Mouse (Mus musculus): ENCODE results near the gene Cd164. TPM values are rescaled to one million over a fixed set of nuclear protein-coding genes. Genes with fewer than 3 reads are reported as not detected.

Gene Cd164
- 154 and 165 TPM in 2 replicates for polyA plus RNA-seq (2015; fragmentation: Nextera tagmentation; extraction: Ambion mirVana)

DNA sequence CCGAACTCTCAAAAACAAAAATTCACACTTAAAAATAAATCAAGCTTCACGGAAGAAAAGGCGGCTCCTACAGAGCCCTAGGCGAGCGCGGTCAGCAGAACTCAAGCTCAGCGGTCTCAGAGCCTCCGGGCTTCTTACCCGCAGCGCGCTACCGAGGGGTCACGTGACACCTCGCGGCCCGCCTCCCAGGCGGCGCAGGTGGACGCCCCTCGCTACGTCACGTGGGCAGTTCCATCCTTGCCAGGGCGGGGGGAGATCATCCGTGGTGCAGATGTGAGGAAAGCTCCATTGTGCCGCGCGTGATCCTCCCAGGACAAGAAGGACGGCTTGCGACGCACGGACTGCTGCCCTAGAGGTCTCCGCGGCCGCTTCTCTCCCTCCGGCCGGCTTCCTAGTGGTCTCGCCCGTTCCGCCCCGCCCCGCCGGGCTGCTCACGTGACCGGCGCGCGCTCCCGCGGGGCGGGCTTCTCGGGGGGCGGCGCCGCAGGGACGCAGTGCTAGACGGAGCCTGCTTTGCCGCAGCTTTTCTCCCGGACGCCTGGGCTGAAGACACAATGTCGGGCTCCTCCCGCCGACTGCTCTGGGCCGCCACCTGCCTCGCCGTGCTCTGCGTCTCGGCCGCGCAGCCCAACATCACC, at the start of gene Cd164:
Gene Cd164, plus strand, starts transcription at position 434 of the 638 bp plus-strand sequence.
- H3K9me3 ChIP-seq = no peaks in the 10 kb centered on the region
- peak within 1 kb of the TSS; percentile 97 for H3K27ac ChIP-seq
- H3K27me3 ChIP-seq = no peaks in the 10 kb centered on the region
- peak within 1 kb of the TSS; percentile 72 for H3K4me3 ChIP-seq
- 0% methylated on average over 56 of the region's 69 CpGs for WGBS
- H3K4me1 ChIP-seq = peaks cover 18% of the 10 kb centered on the region
- peak within 1 kb of the TSS; percentile 84 for H3K4me2 ChIP-seq
- H3K9ac ChIP-seq = peak within 1 kb of the TSS; percentile 86
- peaks cover 7% of the 10 kb centered on the region; the same call in 1 of the 2 replicates for H3K36me3 ChIP-seq
- ATAC-seq (ENCODE audit: insufficient number of reproducible peaks, insufficient read depth, low FRiP score, low TSS enrichment, low read depth) = peak; percentile 92

DNA sequence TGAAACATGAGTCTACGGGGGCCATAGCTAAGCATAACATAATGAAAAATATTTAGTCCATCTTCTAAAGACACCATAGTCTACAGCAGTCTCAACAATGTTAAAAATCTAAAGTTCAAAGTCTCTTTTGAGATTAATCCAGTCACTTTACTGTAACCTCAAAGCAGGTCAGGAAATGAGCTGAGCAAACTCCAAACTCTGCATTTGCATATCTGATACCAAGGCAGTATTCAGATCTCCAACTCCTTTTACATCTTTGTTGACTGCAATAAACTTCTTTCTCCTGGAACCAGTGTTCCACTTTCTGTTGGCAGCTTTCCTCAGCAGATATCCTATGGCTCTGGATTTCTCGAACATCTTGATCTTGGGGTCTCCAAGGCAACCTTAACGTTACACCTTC, 48.5 kb upstream of the Cd164 start:
- Histone ChIP-seq H3K4me1 (peaks cover 3% of the 10 kb centered on the region; the same call in 1 of the 2 replicates), H3K4me2 (no peak overlapping the region), H3K9ac (no peak overlapping the region), H3K36me3 (peaks cover 15% of the 10 kb centered on the region), H3K9me3 (no peaks in the 10 kb centered on the region), H3K4me3 (no peak overlapping the region), H3K27ac (no peak overlapping the region), H3K27me3 (no peaks in the 10 kb centered on the region)
- WGBS = 86% methylated on average over 3 of the region's 3 CpGs
- ATAC-seq (ENCODE audit: insufficient number of reproducible peaks, insufficient read depth, low FRiP score, low TSS enrichment, low read depth) = no peak

- Histone ChIP-seq H3K36me3 (0 out of 2 replicates have a peak, but pooled peaks cover 6% of the 10 kb centered on the region), H3K4me3 (no peak overlapping the region), H3K4me1 (peaks cover 14% of the 10 kb centered on the region), H3K27ac (no peak overlapping the region), H3K27me3 (no peaks in the 10 kb centered on the region), H3K4me2 (no peak overlapping the region), H3K9me3 (no peaks in the 10 kb centered on the region), H3K9ac (no peak overlapping the region)
- no peak for ATAC-seq (ENCODE audit: insufficient number of reproducible peaks, insufficient read depth, low FRiP score, low TSS enrichment, low read depth)
Observed at GRCm38 (mm10) chr10:41472534-41472933, 46.7 kb upstream of the Cd164 start.

- peaks cover 19% of the 10 kb centered on the region for H3K4me1 ChIP-seq
- no peak for ATAC-seq (ENCODE audit: insufficient number of reproducible peaks, insufficient read depth, low FRiP score, low TSS enrichment, low read depth)
- 76% methylated on average over 5 of the region's 5 CpGs for WGBS
Observed at GRCm38 (mm10) chr10:41472962-41473481, 46.2 kb upstream of the Cd164 start.

DNA sequence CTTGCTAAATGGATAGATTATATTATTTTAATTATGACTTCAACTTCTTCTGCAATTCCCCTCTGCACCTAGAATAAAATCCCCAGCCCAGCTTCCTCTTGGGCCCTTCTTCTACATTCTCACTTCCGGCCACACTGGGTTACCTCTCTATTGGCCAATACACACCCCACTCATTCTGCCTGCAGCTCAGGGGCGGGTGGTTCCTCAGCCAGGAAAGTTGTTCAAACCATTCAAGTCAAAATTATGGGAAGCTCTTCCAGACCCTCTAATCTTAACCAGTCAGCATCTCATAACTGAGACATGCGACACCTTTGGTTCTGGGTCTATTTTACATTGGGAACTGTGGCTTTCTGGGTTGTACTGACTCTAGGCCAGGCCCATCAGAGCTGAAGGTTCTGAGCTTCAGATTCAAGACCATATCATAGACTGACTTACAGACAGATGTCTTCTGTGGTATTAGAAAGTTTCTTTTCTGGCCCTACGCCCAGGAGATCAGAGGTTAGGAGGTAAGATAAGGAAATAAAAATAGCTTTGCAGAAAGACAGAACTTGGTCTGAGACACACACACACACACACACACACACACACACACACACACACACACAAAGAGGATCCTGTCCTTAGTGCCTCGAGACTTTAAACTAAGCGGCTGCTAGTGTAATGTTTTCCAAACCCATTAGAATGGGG, 45.3 kb upstream of the Cd164 start:
- no peak overlapping the region for H3K4me2 ChIP-seq
- H3K36me3 ChIP-seq = peaks cover 9% of the 10 kb centered on the region
- no peaks in the 10 kb centered on the region for H3K27me3 ChIP-seq
- no peak overlapping the region for H3K4me3 ChIP-seq
- H3K9me3 ChIP-seq = no peaks in the 10 kb centered on the region
- no peak overlapping the region for H3K27ac ChIP-seq
- H3K9ac ChIP-seq = no peak overlapping the region
- 77% methylated on average over 6 of the region's 6 CpGs for WGBS
- H3K4me1 ChIP-seq = peaks cover 21% of the 10 kb centered on the region
- no peak for ATAC-seq (ENCODE audit: insufficient number of reproducible peaks, insufficient read depth, low FRiP score, low TSS enrichment, low read depth)

More at GRCm38 (mm10) chr10:41472962-41473481, 46.2 kb upstream of the Cd164 start:
- H3K27ac ChIP-seq = no peak overlapping the region
- H3K36me3 ChIP-seq = 0 out of 2 replicates have a peak, but pooled peaks cover 5% of the 10 kb centered on the region
- no peaks in the 10 kb centered on the region for H3K9me3 ChIP-seq
- H3K4me2 ChIP-seq = no peak overlapping the region
- no peaks in the 10 kb centered on the region for H3K27me3 ChIP-seq
- H3K9ac ChIP-seq = no peak overlapping the region
- no peak overlapping the region for H3K4me3 ChIP-seq

DNA sequence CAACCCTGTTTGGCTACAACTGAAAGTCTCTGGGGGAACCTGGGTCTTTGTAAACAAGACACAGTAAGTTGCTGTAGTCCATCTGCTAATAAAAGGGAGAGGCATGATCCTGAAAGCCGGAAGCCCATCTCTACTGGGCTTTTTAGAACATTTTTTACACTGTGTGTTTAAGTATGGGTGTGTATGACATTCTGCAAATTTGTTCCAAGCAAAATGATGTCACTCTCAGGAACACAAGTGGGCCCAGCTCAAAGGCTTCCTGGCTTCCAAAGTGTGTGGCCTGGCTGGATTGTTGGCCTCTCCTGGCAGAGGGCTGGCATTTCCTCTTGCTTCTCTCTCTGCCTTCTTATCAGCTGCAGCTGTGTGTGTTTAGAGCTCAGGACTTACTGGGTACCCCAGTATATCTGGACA, 44.2 kb upstream of the Cd164 start:
- no peak overlapping the region for H3K9ac ChIP-seq
- H3K9me3 ChIP-seq = no peaks in the 10 kb centered on the region
- peaks cover 21% of the 10 kb centered on the region for H3K4me1 ChIP-seq
- H3K36me3 ChIP-seq = peaks cover 19% of the 10 kb centered on the region
- WGBS = 81% methylated on average over 1 of the region's 1 CpGs
- H3K4me2 ChIP-seq = no peak overlapping the region
- no peaks in the 10 kb centered on the region for H3K27me3 ChIP-seq
- H3K4me3 ChIP-seq = no peak overlapping the region
- H3K27ac ChIP-seq = no peak overlapping the region
- no peak for ATAC-seq (ENCODE audit: insufficient number of reproducible peaks, insufficient read depth, low FRiP score, low TSS enrichment, low read depth)

GRCm38 (mm10) chr10:41476171-41477017, 42.8 kb upstream of the Cd164 start, which contains the start of gene Mical1:
Mical1 (plus strand) TSS chr10:41476314.
- peaks cover 33% of the 10 kb centered on the region for H3K36me3 ChIP-seq
- under 1% methylated on average over 35 of the region's 35 CpGs for WGBS
- H3K9ac ChIP-seq = peak within 1 kb of the TSS; percentile 79
- H3K27me3 ChIP-seq = no peaks in the 10 kb centered on the region
- peak within 1 kb of the TSS; percentile 70 for H3K4me3 ChIP-seq
- H3K9me3 ChIP-seq = no peaks in the 10 kb centered on the region
- peak; percentile 74 for ATAC-seq (ENCODE audit: insufficient number of reproducible peaks, insufficient read depth, low FRiP score, low TSS enrichment, low read depth)
- peak within 1 kb of the TSS; percentile 89 for H3K4me2 ChIP-seq
- H3K4me1 ChIP-seq = peaks cover 21% of the 10 kb centered on the region
- H3K27ac ChIP-seq = peak within 1 kb of the TSS; percentile 91

DNA sequence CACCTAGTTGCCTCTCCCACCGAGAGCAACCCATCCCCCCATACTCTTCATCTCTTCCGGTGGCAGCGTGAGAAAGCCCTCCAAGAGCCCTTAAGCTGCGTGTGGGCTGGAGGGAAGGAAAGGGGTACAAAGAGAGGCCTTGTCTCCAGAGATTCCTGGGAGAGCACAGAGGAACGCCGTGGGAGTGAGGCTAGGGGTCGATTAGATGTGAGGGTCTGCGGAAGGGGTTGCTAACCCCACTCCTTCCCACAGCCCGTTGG, 42.3 kb upstream of the Cd164 start:
- Histone ChIP-seq H3K4me1 (peaks cover 21% of the 10 kb centered on the region), H3K4me3 (peak overlapping the region; percentile 70), H3K36me3 (peaks cover 38% of the 10 kb centered on the region), H3K27me3 (no peaks in the 10 kb centered on the region), H3K4me2 (peak overlapping the region; percentile 89), H3K9me3 (no peaks in the 10 kb centered on the region), H3K27ac (peak overlapping the region; percentile 91), H3K9ac (peak overlapping the region; percentile 79)
- ATAC-seq (ENCODE audit: insufficient number of reproducible peaks, insufficient read depth, low FRiP score, low TSS enrichment, low read depth) = no peak
- WGBS = 0% methylated on average over 9 of the region's 9 CpGs

GRCm38 (mm10) chr10:41477278-41478181, 41.7 kb upstream of the Cd164 start:
- Histone ChIP-seq H3K9me3 (no peaks in the 10 kb centered on the region), H3K27me3 (no peaks in the 10 kb centered on the region), H3K4me2 (peak overlapping the region; percentile 89), H3K9ac (peak overlapping the region; percentile 79), H3K36me3 (peaks cover 44% of the 10 kb centered on the region), H3K27ac (peak overlapping the region; percentile 91), H3K4me3 (peak overlapping the region; percentile 70), H3K4me1 (peaks cover 21% of the 10 kb centered on the region)
- 4% methylated on average over 20 of the region's 20 CpGs for whole genome bisulfite sequencing
- peak; percentile 56; the same call in 1 of the 2 replicates for ATAC-seq (ENCODE audit: insufficient number of reproducible peaks, insufficient read depth, low FRiP score, low TSS enrichment, low read depth)

- no peak for ATAC-seq (ENCODE audit: insufficient number of reproducible peaks, insufficient read depth, low FRiP score, low TSS enrichment, low read depth)
- Histone ChIP-seq H3K27me3 (no peaks in the 10 kb centered on the region), H3K9ac (no peak overlapping the region), H3K27ac (no peak overlapping the region), H3K4me3 (no peak overlapping the region), H3K4me2 (no peak overlapping the region), H3K9me3 (no peaks in the 10 kb centered on the region), H3K4me1 (peaks cover 21% of the 10 kb centered on the region), H3K36me3 (peaks cover 68% of the 10 kb centered on the region)
- WGBS = 86% methylated on average over 3 of the region's 3 CpGs
Observed at GRCm38 (mm10) chr10:41479961-41480360, 39.3 kb upstream of the Cd164 start.
